In genomic region chr1:24033759-24034423, GRCm38 (mm10) we compare ENCODE assay signal across 13 mouse cellular contexts. TPM values are rescaled to one million over a fixed set of nuclear protein-coding genes. Genes with fewer than 3 reads are reported as not detected.
DNase-seq lines count a peak whose midpoint lies in the region; ATAC-seq and TF ChIP-seq lines count a peak whose summit lies in the region.
"Had no signal": no experiment of that assay in that cellular context is flagged by ENCODE, and none has a peak within 500 bp of the region (broad histone marks: within the 10 kb centered on the region; RNA-seq: fewer than 3 reads in every experiment).

No protein-coding gene starts in this region.

- TF ChIP-seq POLR2A in limb, embryonic 14.5 days (IDR thresholded peaks at IDR 0.05; ENCODE audit: borderline replicate concordance, extremely low read depth, insufficient read depth, insufficient read length) = no peak

- peak; percentile 16 for DNase-seq in embryonic facial prominence, embryonic 14.5 days (ENCODE audit: low spot score)
- no peak for DNase-seq in embryonic facial prominence, embryonic 10.5 days (ENCODE audit: low spot score)
- DNase-seq in limb, embryonic 14.5 days (ENCODE audit: low spot score) = peak; percentile 25
- DNase-seq in limb, embryonic 10.5 days (ENCODE audit: low spot score) = no peak
- peak; percentile 60 for DNase-seq in NIH3T3 (ENCODE audit: low read depth)
- DNase-seq in lung, postnatal 36 days = peak; percentile 19
- DNase-seq in spleen, postnatal 36 days (ENCODE audit: low spot score in 2 of 2) = no peak
- DNase-seq in cerebellum, adult 18-20 months = no peak
- DNase-seq: kidney, postnatal 14 days; liver had no signal

- no peaks in the 10 kb centered on the region for H3K4me1 ChIP-seq in embryonic facial prominence, embryonic 14.5 days (ENCODE audit: control insufficient read depth, insufficient read depth, low read length)
- no peaks in the 10 kb centered on the region for H3K4me1 ChIP-seq in embryonic facial prominence, embryonic 10.5 days
- no peaks in the 10 kb centered on the region for H3K4me1 ChIP-seq in limb, embryonic 14.5 days (ENCODE audit: control insufficient read depth, insufficient read depth, low read length)
- H3K4me1 ChIP-seq in limb, embryonic 10.5 days = no peaks in the 10 kb centered on the region
- H3K4me1 ChIP-seq: embryonic facial prominence, embryonic 13.5 days; heart, embryonic 10.5 days; neural tube, embryonic 13.5 days had no signal

- ATAC-seq in embryonic facial prominence, embryonic 14.5 days (ENCODE audit: low read depth) = no peak
- ATAC-seq in limb, embryonic 14.5 days (ENCODE audit: low FRiP score, low read depth) = no peak

- no peaks in the 10 kb centered on the region for H3K9me3 ChIP-seq in embryonic facial prominence, embryonic 14.5 days (ENCODE audit: control insufficient read depth, low read length)
- H3K9me3 ChIP-seq in embryonic facial prominence, embryonic 10.5 days = no peaks in the 10 kb centered on the region
- no peaks in the 10 kb centered on the region for H3K9me3 ChIP-seq in limb, embryonic 14.5 days (ENCODE audit: control insufficient read depth, low read length)
- no peaks in the 10 kb centered on the region for H3K9me3 ChIP-seq in limb, embryonic 10.5 days (replicated peaks)
- H3K9me3 ChIP-seq: embryonic facial prominence, embryonic 13.5 days; heart, embryonic 10.5 days; neural tube, embryonic 13.5 days had no signal

- H3K27me3 ChIP-seq in embryonic facial prominence, embryonic 14.5 days (replicated peaks; ENCODE audit: control insufficient read depth, insufficient read depth, low read length) = no peaks in the 10 kb centered on the region
- H3K27me3 ChIP-seq in embryonic facial prominence, embryonic 10.5 days (replicated peaks; ENCODE audit: low read depth, poor library complexity, severe bottlenecking) = no peaks in the 10 kb centered on the region
- H3K27me3 ChIP-seq in limb, embryonic 14.5 days (ENCODE audit: control insufficient read depth, insufficient read depth, low read length) = no peaks in the 10 kb centered on the region
- no peaks in the 10 kb centered on the region for H3K27me3 ChIP-seq in limb, embryonic 10.5 days (ENCODE audit: low read depth, poor library complexity, severe bottlenecking)
- H3K27me3 ChIP-seq: embryonic facial prominence, embryonic 13.5 days; neural tube, embryonic 13.5 days had no signal

- no peak overlapping the region for H3K4me2 ChIP-seq in embryonic facial prominence, embryonic 14.5 days (ENCODE audit: low read depth, low read length)
- no peak overlapping the region for H3K4me2 ChIP-seq in limb, embryonic 14.5 days (replicated peaks; ENCODE audit: low read depth, low read length, severe bottlenecking)
- H3K4me2 ChIP-seq: embryonic facial prominence, embryonic 13.5 days; neural tube, embryonic 13.5 days had no signal

- no peak overlapping the region for H3K9ac ChIP-seq in embryonic facial prominence, embryonic 14.5 days (ENCODE audit: low read depth, low read length)
- H3K9ac ChIP-seq in limb, embryonic 14.5 days (ENCODE audit: low read depth, low read length, severe bottlenecking) = no peak overlapping the region
- H3K9ac ChIP-seq: embryonic facial prominence, embryonic 13.5 days; neural tube, embryonic 13.5 days had no signal

- no peak overlapping the region for H3K27ac ChIP-seq in embryonic facial prominence, embryonic 14.5 days (replicated peaks; ENCODE audit: low read depth, low read length)
- H3K27ac ChIP-seq in embryonic facial prominence, embryonic 10.5 days (replicated peaks) = no peak overlapping the region
- no peak overlapping the region for H3K27ac ChIP-seq in limb, embryonic 14.5 days (replicated peaks; ENCODE audit: low read depth, low read length)
- no peak overlapping the region for H3K27ac ChIP-seq in limb, embryonic 10.5 days
- H3K27ac ChIP-seq: embryonic facial prominence, embryonic 13.5 days; heart, embryonic 10.5 days; neural tube, embryonic 13.5 days had no signal

- 86% methylated on average over 2 of the region's 2 CpGs for WGBS in embryonic facial prominence, embryonic 14.5 days
- WGBS in embryonic facial prominence, embryonic 10.5 days = 79% methylated on average over 2 of the region's 2 CpGs
- 87% methylated on average over 2 of the region's 2 CpGs for WGBS in limb, embryonic 14.5 days
- 87% methylated on average over 2 of the region's 2 CpGs for WGBS in limb, embryonic 10.5 days

- peaks cover 27% of the 10 kb centered on the region for H3K36me3 ChIP-seq in embryonic facial prominence, embryonic 14.5 days (ENCODE audit: control insufficient read depth, insufficient read depth, low read length)
- H3K36me3 ChIP-seq in embryonic facial prominence, embryonic 10.5 days (replicated peaks) = peaks cover 38% of the 10 kb centered on the region
- peaks cover 25% of the 10 kb centered on the region for H3K36me3 ChIP-seq in limb, embryonic 14.5 days (ENCODE audit: control insufficient read depth, insufficient read depth, low read length)
- H3K36me3 ChIP-seq in limb, embryonic 10.5 days = peaks cover 41% of the 10 kb centered on the region

- H3K4me3 ChIP-seq in embryonic facial prominence, embryonic 14.5 days (ENCODE audit: low read depth, low read length) = no peak overlapping the region
- H3K4me3 ChIP-seq in embryonic facial prominence, embryonic 10.5 days = no peak overlapping the region
- no peak overlapping the region for H3K4me3 ChIP-seq in limb, embryonic 14.5 days (replicated peaks; ENCODE audit: low read length)
- H3K4me3 ChIP-seq in limb, embryonic 10.5 days = no peak overlapping the region
- H3K4me3 ChIP-seq: embryonic facial prominence, embryonic 13.5 days; heart, embryonic 10.5 days; neural tube, embryonic 13.5 days had no signal

RNA-seq across cellular contexts. Expression of gene Sdhaf4, which starts 28.4 kb away (rescaled TPM):
- polyA plus RNA-seq in embryonic facial prominence, embryonic 14.5 days (2014; fragmentation: Nextera tagmentation; extraction: Ambion mirVana) = 94.4 and 96.1 TPM in 2 replicates
- 78.1 and 84.9 TPM in 2 replicates for polyA plus RNA-seq in embryonic facial prominence, embryonic 10.5 days (2016; fragmentation: Nextera tagmentation; extraction: Ambion mirVana)
- polyA plus RNA-seq in limb, embryonic 14.5 days (2012; rRNA removed) = 31.0 and 44.4 TPM in 2 replicates
- polyA plus RNA-seq in limb, embryonic 14.5 days (2014; fragmentation: Nextera tagmentation; extraction: Ambion mirVana) = 84.6 and 90.7 TPM in 2 replicates
- 77.1 and 79.7 TPM in 2 replicates for polyA plus RNA-seq in limb, embryonic 10.5 days (2016; fragmentation: Nextera tagmentation; extraction: Ambion mirVana)

Comparison
In these comparisons a context has a peak if more than half of its experiments do, and no peak if none do; other contexts are left out.
1. DNase-seq: peak in embryonic facial prominence, embryonic 14.5 days (single experiment), limb, embryonic 14.5 days (single experiment), NIH3T3 (single experiment) and lung, postnatal 36 days (single experiment); none in embryonic facial prominence, embryonic 10.5 days (single experiment), limb, embryonic 10.5 days (single experiment), spleen, postnatal 36 days (0 of 2) and cerebellum, adult 18-20 months (0 of 2).